Mouse (Mus musculus) mature B cell (primary cell): ENCODE data around the gene Slc39a9.

ENCODE experiments used
- in situ Hi-C: fragments of 300-500 bp; cut with MboI; formaldehyde crosslinking; loops from 2 replicates; pipeline ENCODE4 v1.14.3; 2019

Gene Slc39a9

DNA sequence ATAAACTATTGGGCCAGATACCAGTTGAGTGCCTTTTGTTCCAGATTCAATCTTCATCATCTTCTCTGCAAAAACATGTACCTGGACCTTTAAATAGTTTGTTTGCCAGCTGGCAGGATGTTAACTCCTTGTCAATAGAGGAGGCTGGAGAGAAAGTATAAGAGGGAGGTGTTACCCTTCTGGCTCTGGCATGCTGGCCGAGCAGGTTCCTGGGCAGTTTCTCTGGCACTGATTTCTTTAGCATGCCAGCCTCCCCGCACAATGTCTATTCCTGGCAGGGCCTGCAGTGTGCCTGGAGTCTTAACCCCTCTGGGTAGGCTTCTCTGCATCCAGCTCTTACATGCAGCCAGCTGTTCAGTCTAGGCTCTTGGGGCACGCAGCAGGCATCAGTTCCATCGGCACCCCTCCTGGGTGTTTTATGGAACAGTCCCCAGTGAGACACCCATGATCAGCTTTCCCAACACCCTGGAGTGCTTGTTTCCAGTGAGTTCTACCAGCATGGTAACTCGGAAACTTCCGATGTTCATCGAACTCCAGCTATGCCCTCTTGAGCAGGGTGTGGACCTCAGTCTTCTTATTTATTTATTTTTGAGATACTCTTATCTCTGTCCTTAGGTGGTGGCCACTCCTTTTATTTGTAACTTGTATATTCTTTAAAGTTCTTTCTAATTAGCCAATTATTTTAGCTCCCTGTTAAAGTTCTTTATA, 10.4 kb downstream of the Slc39a9 start:
- in situ Hi-C loops, result no loop called here

DNA sequence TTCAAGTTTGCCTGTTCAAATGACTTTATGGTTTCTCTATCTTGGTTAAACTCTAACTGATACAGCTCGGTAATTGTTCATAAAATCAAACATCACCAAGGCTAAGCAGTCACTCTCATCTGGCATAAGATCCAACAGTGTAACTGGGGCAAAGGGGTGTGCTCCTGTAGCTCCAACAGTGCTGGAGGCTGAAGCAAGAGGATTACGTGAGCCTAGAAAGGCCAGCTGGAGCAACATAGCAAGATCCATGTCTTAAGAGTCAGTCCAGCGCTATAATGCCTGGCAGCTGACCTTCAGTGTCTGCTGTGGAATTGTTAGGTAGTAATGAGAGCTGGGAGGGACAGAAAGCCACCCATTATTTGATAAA, 11.0 kb downstream of the Slc39a9 start:
- in situ Hi-C loops, result no loop called here

- in situ Hi-C loops, result no loop called here
Measured at GRCm38 (mm10) chr12:80658661-80659060, 15.0 kb downstream of the Slc39a9 start.

- in situ Hi-C loops, result no loop called here
Measured at GRCm38 (mm10) chr12:80662322-80662721, 18.6 kb downstream of the Slc39a9 start.

DNA sequence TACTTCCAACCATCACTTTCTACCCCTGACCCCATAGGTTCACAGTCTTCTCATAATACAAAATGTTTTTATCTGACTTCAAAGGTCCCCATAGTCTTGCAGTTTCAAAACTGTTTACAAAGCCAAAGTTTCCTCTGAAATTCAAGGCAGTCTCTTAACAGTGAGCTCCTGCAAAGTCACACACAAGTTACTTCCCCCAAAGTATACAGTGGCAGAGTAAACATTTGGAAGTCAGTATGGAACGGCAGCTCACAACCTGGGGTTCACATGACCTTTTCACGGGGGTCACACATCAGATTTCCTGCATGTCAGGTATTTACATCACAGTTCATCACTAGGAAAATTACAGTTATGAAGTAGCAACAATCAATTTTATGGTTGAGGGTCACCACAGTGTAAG, 20.3 kb downstream of the Slc39a9 start:
- in situ Hi-C loops, result no loop called here

DNA sequence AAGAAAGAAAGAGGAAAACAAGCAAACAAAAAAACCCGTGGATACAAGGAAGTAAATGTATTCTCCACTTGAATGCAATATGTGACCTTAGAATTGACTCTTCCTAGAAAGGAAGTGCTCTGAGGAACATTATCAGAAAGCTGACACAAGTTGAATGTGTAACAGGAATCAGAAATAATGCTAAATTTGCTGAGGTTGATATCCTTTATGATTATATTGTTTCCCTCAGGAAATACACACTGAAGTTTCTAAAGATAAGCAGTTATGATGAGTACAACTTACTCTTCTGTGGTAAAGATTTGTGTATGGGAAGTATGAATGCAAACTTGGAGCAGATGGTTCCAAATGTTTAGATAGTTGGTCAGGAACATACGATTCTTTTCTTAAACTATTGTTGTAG, 24.7 kb downstream of the Slc39a9 start:
- in situ Hi-C loops, result no loop called here

- in situ Hi-C loops, result no loop called here
Measured at GRCm38 (mm10) chr12:80673170-80673569, 29.5 kb downstream of the Slc39a9 start.

DNA sequence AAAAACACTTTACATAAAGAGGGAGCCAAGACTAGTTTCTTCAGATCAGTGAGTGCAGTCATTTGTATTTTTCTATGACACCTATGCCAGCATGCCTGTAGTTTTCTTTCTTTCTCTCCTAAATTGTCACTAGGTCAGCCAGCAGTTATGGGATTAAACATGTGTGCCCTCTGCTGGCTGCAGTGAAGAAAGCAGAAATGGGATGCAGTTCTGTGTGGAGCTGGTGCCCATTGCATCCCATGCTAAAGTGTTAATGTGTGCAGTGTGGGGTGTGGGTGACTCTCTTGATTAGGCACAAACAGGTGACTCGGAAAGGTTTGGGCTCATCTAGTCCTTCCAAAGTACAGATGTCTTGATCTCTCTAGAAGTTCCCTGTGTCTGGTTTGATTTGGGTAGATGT, 37.7 kb downstream of the Slc39a9 start:
- in situ Hi-C loops, result no loop called here

DNA sequence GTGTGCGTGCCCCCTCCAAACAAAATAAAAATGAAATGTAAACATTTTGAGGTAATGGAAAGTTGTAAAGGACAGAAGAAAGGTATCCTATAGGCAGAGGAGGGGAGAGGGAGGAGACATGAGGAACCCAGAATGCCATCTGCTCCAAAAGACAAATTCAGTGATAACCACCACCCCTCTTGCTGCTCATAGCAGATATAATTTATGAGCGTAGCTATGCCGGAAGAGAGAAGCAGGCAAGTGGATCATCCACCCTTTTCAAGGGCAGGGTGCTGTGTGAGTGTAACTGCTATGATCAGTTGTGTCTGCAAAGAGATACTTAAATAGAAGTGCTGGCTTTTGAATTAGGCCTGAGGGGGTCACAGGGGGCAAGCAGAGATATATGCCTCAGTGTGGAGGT, 39.9 kb downstream of the Slc39a9 start:
- in situ Hi-C loops, result no loop called here

GRCm38 (mm10) chr12:80684316-80684715, 40.6 kb downstream of the Slc39a9 start:
- in situ Hi-C loops, result no loop called here

DNA sequence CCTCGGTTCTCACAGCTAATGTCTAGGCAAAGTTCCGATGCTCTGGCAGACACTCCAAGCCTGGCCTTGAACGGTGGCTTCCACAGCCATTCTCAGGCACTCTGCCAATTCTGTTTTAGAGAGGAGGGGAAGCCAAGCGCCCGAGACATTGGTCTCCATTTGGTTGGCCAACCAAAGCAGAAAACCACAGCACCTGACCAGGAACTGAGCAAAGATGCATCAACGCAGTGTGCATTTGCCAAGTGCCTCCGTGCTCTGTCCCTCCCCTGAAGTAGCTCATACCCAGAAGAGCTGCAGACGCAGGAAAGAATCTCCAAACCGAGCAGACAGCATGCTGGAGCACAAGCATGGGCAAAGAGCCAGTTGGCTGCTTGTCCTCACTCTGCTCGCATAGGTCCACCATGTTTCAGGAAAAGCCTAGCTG, 44.1 kb downstream of the Slc39a9 start:
- in situ Hi-C loops, result no loop called here

GRCm38 (mm10) chr12:80689696-80690095, 46.0 kb downstream of the Slc39a9 start:
- in situ Hi-C loops, result no loop called here

- in situ Hi-C loops, result no loop called here
Measured at GRCm38 (mm10) chr12:80691671-80692091, 48.0 kb downstream of the Slc39a9 start.

DNA sequence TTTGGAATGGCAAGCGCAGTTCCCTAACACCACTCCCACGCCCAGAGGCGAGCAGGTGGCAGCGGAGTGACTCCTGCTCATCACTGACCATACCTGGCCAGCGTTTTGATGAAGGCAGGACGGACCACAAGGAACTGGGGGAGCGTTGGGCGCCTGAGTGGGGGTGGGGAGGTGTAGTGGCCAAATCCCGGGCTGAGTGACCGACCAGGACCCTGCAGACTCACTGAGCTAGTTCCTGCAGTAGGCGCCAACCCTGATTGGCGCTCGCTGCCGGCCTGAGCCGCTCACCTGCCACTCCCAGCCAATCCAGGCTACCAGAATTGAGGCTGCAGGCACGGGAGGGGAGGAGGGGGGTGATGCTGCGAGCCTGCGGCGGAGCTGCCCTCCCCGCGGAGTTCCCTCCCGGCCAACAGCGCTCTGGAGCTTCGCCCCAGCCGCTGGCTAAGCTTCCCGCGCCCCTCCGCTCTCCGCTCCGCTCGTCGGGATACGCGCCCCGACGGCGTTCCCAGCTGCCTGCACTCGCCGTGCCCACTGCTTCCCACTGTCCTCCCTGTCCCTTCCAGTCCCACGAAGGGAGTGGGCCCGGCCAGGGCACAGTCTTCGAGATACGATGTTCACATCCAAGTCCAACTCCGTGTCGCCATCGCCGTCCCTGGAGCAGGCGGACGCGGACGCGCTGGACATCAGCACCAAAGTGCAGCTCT, 48.7 kb downstream of the Slc39a9 start, which contains the start of gene Plekhd1:
Plekhd1 (plus strand) TSS at position 323 of the 704 bp plus-strand sequence.
- in situ Hi-C loops, result no loop called here

DNA sequence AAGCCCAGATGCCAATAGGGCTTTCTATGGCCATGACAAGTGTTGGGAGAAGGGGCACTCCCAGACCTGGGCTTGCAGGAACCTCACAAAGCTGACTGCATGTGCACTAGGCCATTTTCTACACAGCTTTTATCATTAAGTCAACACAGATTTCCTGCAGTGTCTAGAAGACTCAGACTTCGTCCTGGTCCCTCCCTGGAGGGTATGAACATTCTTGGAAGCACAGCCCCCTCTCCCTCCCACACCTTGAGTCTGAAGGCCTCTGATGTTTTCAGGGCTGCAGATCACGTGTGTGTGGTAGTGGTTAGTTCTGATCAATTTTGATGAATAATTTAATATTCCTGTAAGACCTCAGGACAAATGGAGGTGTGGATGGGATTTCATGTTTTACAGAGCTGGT, 50.0 kb downstream of the Slc39a9 start:
- in situ Hi-C loops, result no loop called here

- in situ Hi-C loops, result no loop called here
Measured at GRCm38 (mm10) chr12:80695004-80695403, 51.3 kb downstream of the Slc39a9 start.

DNA sequence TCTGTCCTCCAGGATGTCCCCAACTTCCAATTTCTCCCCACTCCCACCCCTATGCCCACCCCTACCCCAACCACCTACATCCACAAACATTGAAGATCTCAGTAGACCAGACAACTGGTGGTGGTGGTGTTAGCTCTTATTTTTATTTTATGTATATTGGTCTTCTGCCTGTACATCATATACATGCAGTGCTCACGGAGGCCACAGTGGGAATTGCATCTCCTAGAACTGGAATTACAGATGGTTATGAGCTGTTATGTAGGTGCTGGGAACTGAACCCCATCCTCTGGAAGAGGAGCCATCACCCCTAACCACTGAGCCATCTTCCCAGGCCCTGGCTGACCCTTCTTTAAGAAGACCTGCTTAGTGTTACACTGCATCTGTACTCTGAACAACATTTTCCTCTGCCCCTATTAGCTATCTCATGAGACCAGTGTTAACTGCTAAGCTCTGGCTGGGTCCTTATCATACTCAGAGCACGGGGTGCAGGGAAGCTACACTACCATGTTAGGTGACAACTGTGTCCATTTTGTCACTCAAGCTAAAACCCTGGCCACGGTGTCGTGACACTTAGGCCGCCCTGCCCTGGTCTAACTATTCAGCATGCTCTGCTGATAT, 55.0 kb downstream of the Slc39a9 start:
- in situ Hi-C loops, result no loop called here

GRCm38 (mm10) chr12:80699144-80699531, 55.5 kb downstream of the Slc39a9 start:
- in situ Hi-C loops, result no loop called here

DNA sequence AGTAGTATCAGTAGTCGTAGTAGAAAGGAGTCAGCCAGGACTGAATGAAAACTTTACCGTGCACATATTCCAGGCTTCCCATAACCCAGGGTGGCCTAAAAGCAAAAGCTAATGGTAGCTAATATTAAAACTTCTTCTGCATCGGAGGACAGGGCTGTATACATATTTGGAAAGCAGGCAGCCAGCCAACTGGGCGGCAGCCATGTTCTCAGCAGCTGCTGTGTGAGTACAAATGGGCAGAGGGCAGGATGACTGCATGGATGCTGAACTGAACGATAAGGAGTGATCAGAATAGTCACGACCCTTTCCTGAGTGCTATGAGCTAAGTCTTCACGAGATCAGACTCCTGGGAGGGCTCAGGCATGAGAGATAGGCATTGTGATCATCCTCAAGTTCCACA, 57.6 kb downstream of the Slc39a9 start:
- in situ Hi-C loops, result no loop called here

- in situ Hi-C loops, result no loop called here
Measured at GRCm38 (mm10) chr12:80706208-80706914, 62.7 kb downstream of the Slc39a9 start.

DNA sequence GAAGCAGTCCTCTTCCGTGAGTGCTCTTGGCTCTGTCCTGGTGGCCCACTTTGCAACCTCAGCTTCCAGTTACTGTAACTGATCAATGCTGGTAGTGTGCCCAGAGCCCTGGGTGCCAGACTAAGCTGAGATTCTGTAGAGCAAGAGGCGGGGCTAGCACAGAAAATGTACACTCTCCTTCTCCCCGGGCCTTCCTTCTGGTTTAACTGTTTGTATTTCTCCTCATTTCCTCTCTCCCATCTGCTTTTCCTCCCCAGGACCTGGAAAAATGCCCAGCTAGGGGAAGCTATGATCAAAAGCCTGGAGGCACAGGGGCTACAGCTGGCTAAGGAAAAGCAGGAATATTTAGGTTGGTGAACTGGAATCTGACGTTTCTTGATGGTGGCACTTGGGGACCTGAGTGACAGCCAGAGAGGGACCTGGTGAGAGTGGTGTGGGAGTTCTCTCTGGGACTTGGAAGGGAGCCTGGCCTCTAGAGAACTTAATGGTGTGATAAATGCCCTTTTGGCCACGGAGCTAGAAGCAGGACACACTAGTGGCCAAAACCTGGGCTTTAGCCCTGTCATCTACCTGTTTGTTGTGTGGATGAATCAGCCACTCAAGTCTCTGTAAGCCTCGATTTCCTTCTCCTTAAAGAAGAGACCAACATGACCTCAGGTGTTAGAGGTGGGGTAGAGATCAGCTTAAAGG, 63.4 kb downstream of the Slc39a9 start:
- in situ Hi-C loops, result no loop called here

DNA sequence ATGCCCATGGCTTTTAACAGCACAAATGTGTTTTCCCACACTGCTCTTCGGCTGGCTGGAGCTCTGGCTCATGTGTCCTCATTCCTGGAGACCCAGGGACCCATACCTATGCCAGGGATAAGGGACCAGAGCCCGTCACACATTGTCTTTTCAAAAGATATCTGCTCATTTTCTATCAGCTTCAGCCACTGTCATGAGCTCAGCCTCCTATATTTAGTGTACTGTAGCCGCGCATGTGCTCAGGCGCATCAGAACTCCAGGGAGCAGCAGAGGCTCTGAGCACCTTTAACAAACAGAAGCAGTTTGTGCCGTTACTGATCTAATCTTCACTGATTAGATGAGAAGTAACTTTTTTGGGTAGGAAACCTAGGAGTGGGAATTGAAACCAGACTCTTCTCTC, 72.2 kb downstream of the Slc39a9 start:
- in situ Hi-C loops, result no loop called here
